Mouse (Mus musculus) heart, adult 2 months (tissue): Measurements from ENCODE around the gene Dusp7.

ENCODE experiments used
- CTCF ChIP-seq: fragments of 200-600 bp; IDR thresholded peaks from 2 replicates; pipeline ENCODE4 v1.8.1; 2022; ENCODE audit warnings: antibody characterized with exemption, mild to moderate bottlenecking, moderate library complexity
- EP300 ChIP-seq: fragments of 200-500 bp; IDR thresholded peaks from 2 replicates; pipeline ENCODE4 v1.6.1; 2011; ENCODE audit warnings: low read depth, low read length, control low read depth; ENCODE audit not compliant: insufficient read depth
- POLR2A ChIP-seq: fragments of 200-500 bp; IDR thresholded peaks from 2 replicates; pipeline ENCODE4 v1.6.1; 2011; ENCODE audit warnings: mild to moderate bottlenecking, low read depth, low read length, control low read depth; ENCODE audit not compliant: insufficient read depth

GRCm38 (mm10) chr9:106413606-106414005 is 45.2 kb downstream of the Dusp7 start:
- TF ChIP-seq CTCF, result no peak
- TF ChIP-seq POLR2A, result no peak
- no peak for TF ChIP-seq EP300
